Mouse (Mus musculus) cerebellum, postnatal 14 days (tissue): ENCODE measurements at regions not wholly inside any gene's neighbourhood (a gene's known extent, or its start where the extent isn't known, plus 50 kb on each side); places are given as distances from the start of the nearest gene placed in this dataset.

ENCODE experiments used
- DNase-seq, 2 experiments: peaks; one replicate each; pipeline ENCODE4 v3.0.0; 2021; ENCODE audit warnings: mixed read lengths in 2 of 2

- no peak for DNase-seq
Observed at GRCm38 (mm10) chr9:61143101-61143500, 229.1 kb upstream of the Tle3 start.

GRCm38 (mm10) chr9:61144685-61145318 lies 227.4 kb upstream of the Tle3 start:
- no peak for DNase-seq

GRCm38 (mm10) chr9:61145738-61146137 lies 226.4 kb upstream of the Tle3 start:
- DNase-seq: no peak

- no peak for DNase-seq
Observed at GRCm38 (mm10) chr9:61151201-61151600, 221.0 kb upstream of the Tle3 start.

GRCm38 (mm10) chr9:61151901-61152337 lies 220.2 kb upstream of the Tle3 start:
- DNase-seq: no peak

GRCm38 (mm10) chr9:61154721-61155120 lies 217.4 kb upstream of the Tle3 start:
- no peak for DNase-seq

GRCm38 (mm10) chr9:61155851-61156250 lies 216.3 kb upstream of the Tle3 start:
- no peak for DNase-seq

GRCm38 (mm10) chr9:61158192-61158770 lies 213.9 kb upstream of the Tle3 start:
- peak; percentile 24 to 59 for DNase-seq

GRCm38 (mm10) chr9:61159159-61159558 lies 213.0 kb upstream of the Tle3 start:
- DNase-seq: no peak

- peak in 1 of 2 experiments; percentile 25 for DNase-seq
Observed at GRCm38 (mm10) chr9:61159616-61160015, 212.6 kb upstream of the Tle3 start.

- DNase-seq: no peak
Observed at GRCm38 (mm10) chr9:61162884-61163283, 209.3 kb upstream of the Tle3 start.

GRCm38 (mm10) chr9:61163671-61164288 lies 208.4 kb upstream of the Tle3 start:
- DNase-seq: no peak

GRCm38 (mm10) chr9:61164501-61165251 lies 207.5 kb upstream of the Tle3 start:
- peak; percentile 36 to 43 for DNase-seq

- no peak for DNase-seq
Observed at GRCm38 (mm10) chr9:61166115-61166514, 206.1 kb upstream of the Tle3 start.

GRCm38 (mm10) chr9:61167097-61167842 lies 204.9 kb upstream of the Tle3 start:
- DNase-seq: no peak

GRCm38 (mm10) chr9:61168931-61169330 lies 203.2 kb upstream of the Tle3 start:
- DNase-seq: no peak

- DNase-seq: no peak
Observed at GRCm38 (mm10) chr9:61169506-61170090, 202.6 kb upstream of the Tle3 start.

GRCm38 (mm10) chr9:61170921-61171320 lies 201.2 kb upstream of the Tle3 start:
- no peak for DNase-seq

- no peak for DNase-seq
Observed at GRCm38 (mm10) chr9:61172421-61172820, 199.7 kb upstream of the Tle3 start.

- no peak for DNase-seq
Observed at GRCm38 (mm10) chr9:61173548-61173947, 198.6 kb upstream of the Tle3 start.

GRCm38 (mm10) chr9:61175381-61175780 lies 196.8 kb upstream of the Tle3 start:
- DNase-seq: no peak

GRCm38 (mm10) chr9:61176856-61177255 lies 195.3 kb upstream of the Tle3 start:
- DNase-seq: no peak
